ENCODE assay signal across 8 mouse cellular contexts in genomic region chr12:26311548-26311947, GRCm38 (mm10).
DNase-seq lines count a peak whose midpoint lies in the region; ATAC-seq lines count a peak whose summit lies in the region.
"Had no signal": no experiment of that assay in that cellular context is flagged by ENCODE, and none has a peak within 500 bp of the region (broad histone marks: within the 10 kb centered on the region; RNA-seq: fewer than 3 reads in every experiment).

No protein-coding gene starts in this region.

- intact Hi-C loops in left cerebral cortex, postnatal 10 days (cut with DNase I), result no loop called here

- no peak overlapping the region for H3K4me3 ChIP-seq in midbrain, embryonic 10.5 days
- no peak overlapping the region for H3K4me3 ChIP-seq in midbrain, embryonic 15.5 days
- H3K4me3 ChIP-seq: neural tube, embryonic 12.5 days had no signal

- no peaks in the 10 kb centered on the region for H3K4me1 ChIP-seq in midbrain, embryonic 10.5 days
- H3K4me1 ChIP-seq in midbrain, embryonic 15.5 days, result no peaks in the 10 kb centered on the region; the same call in 1 of the 2 replicates
- H3K4me1 ChIP-seq: neural tube, embryonic 12.5 days had no signal

- no peak; the same call in 1 of the 2 replicates for ATAC-seq in midbrain, embryonic 15.5 days (replicated peaks)

- H3K27me3 ChIP-seq in midbrain, embryonic 10.5 days (ENCODE audit: low read depth, poor library complexity, severe bottlenecking), result no peaks in the 10 kb centered on the region
- H3K27me3 ChIP-seq in midbrain, embryonic 15.5 days (replicated peaks), result no peaks in the 10 kb centered on the region
- H3K27me3 ChIP-seq: neural tube, embryonic 12.5 days had no signal

- peaks cover 84% of the 10 kb centered on the region for H3K36me3 ChIP-seq in midbrain, embryonic 10.5 days
- peaks cover 12% of the 10 kb centered on the region; the same call in 1 of the 2 replicates for H3K36me3 ChIP-seq in midbrain, embryonic 15.5 days (replicated peaks)

- H3K27ac ChIP-seq in midbrain, embryonic 10.5 days (replicated peaks), result no peak overlapping the region
- H3K27ac ChIP-seq in midbrain, embryonic 15.5 days, result no peak overlapping the region
- H3K27ac ChIP-seq: neural tube, embryonic 12.5 days had no signal

- no peak overlapping the region for H3K4me2 ChIP-seq in midbrain, embryonic 15.5 days
- H3K4me2 ChIP-seq: neural tube, embryonic 12.5 days had no signal

- H3K9ac ChIP-seq in midbrain, embryonic 15.5 days, result no peak overlapping the region
- H3K9ac ChIP-seq: neural tube, embryonic 12.5 days had no signal

- H3K9me3 ChIP-seq in midbrain, embryonic 10.5 days (replicated peaks), result no peaks in the 10 kb centered on the region
- no peaks in the 10 kb centered on the region for H3K9me3 ChIP-seq in midbrain, embryonic 15.5 days
- H3K9me3 ChIP-seq: neural tube, embryonic 12.5 days had no signal

- DNase-seq in midbrain, embryonic 10.5 days (ENCODE audit: low spot score), result peak; percentile 25
- DNase-seq in R1 (ENCODE audit: low read depth, low spot score), result peak; percentile 25
- peak; percentile 64 for DNase-seq in cerebellum, adult 8-10 months
- DNase-seq in frontal cortex, adult 2 months (ENCODE audit: extremely low spot score in 1 of 2, low spot score in 1 of 2), result peak; percentile 50 to 87
- DNase-seq in left cerebral cortex, postnatal 10 days (ENCODE audit: extremely low spot score in 1 of 2, low spot score in 2 of 2), result peak; percentile 47 to 70
- peak; percentile 76 for DNase-seq in retina, postnatal 1 day

Comparison
In these comparisons a context has a peak if more than half of its experiments do, and no peak if none do; other contexts are left out.
1. DNase-seq: peak in every context shown above with its lines; median percentile 76 in retina, postnatal 1 day; 68 in frontal cortex, adult 2 months; 64 in cerebellum, adult 8-10 months; 58 in left cerebral cortex, postnatal 10 days; 25 in midbrain, embryonic 10.5 days; 25 in R1.